Mouse (Mus musculus): Measurements from ENCODE around the gene Twf2. TPM values are rescaled to one million over a fixed set of nuclear protein-coding genes. Genes with fewer than 3 reads are reported as not detected.

The Twf2 gene
- polyA plus RNA-seq, 1 experiment from 2014 or later, result 61.3 TPM

DNA sequence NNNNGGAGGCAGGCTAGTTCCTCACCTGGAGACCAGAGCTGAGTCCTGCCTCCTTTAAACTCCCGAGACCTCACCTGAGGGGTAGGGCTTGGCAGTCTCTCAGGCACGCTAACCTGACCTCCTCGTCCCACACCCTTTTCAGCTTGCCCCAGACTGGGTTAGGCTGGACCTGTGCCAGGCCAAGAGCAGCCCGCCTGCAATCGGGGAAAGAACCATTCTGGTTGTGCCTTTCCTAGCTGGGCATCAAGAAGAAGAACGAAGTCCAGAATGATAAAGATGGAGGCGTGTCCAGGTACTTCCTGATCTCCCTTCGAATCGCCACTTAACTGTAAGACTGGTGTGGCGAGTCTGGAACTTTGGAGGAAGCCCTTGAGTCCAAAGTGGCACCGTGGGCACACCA lies 46.6 kb downstream of the Twf2 start:
- 91% methylated on average over 11 of the region's 11 CpGs for WGBS
- no peak overlapping the region for H3K4me2 ChIP-seq (ENCODE audit: low read depth, low read length, severe bottlenecking)
- ATAC-seq (replicated peaks; ENCODE audit: low FRiP score), result no peak
- H3K27ac ChIP-seq (ENCODE audit: low read depth, low read length), result no peak overlapping the region
- H3K9ac ChIP-seq (ENCODE audit: low read length), result no peak overlapping the region
- DNase-seq (ENCODE audit: low spot score), result no peak
- H3K4me1 ChIP-seq (replicated peaks; ENCODE audit: control insufficient read depth, insufficient read depth, low read length), result peaks cover 3% of the 10 kb centered on the region; the same call in 1 of the 2 replicates
- H3K4me3 ChIP-seq (ENCODE audit: low read depth, low read length), result no peak overlapping the region
- no peaks in the 10 kb centered on the region for H3K27me3 ChIP-seq (ENCODE audit: control insufficient read depth, insufficient read depth, low read length)
- no peaks in the 10 kb centered on the region for H3K36me3 ChIP-seq (ENCODE audit: control insufficient read depth, insufficient read depth, low read length)
- H3K9me3 ChIP-seq (ENCODE audit: control insufficient read depth, low read length), result no peaks in the 10 kb centered on the region

DNA sequence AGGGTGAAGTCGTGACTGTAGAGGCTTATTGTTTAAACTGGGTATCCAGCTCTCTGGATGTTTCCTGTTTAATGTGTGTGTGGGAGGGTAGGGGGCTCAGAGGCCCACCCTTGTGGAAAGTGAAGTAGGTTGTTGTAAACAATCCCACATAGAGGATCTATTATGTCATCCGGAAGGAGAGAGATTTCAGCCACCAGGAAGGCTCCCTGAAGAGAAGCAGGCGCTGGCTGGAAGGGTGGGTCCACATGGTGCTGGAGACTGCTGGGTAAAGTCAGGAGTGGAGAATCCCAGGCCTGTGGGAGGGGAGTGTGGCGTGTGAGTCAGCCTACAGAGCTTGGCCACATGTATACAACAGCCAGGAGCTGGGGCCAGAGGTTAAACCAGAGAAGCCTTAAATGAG lies 47.3 kb downstream of the Twf2 start:
- no peaks in the 10 kb centered on the region for H3K27me3 ChIP-seq (ENCODE audit: control insufficient read depth, insufficient read depth, low read length)
- peaks cover 3% of the 10 kb centered on the region; the same call in 1 of the 2 replicates for H3K4me1 ChIP-seq (replicated peaks; ENCODE audit: control insufficient read depth, insufficient read depth, low read length)
- WGBS, result 64% methylated on average over 4 of the region's 4 CpGs
- no peak for ATAC-seq (replicated peaks; ENCODE audit: low FRiP score)
- no peak overlapping the region for H3K4me3 ChIP-seq (ENCODE audit: low read depth, low read length)
- H3K9ac ChIP-seq (ENCODE audit: low read length), result no peak overlapping the region
- DNase-seq (ENCODE audit: low spot score), result no peak
- no peaks in the 10 kb centered on the region for H3K9me3 ChIP-seq (ENCODE audit: control insufficient read depth, low read length)
- H3K27ac ChIP-seq (ENCODE audit: low read depth, low read length), result no peak overlapping the region
- H3K4me2 ChIP-seq (ENCODE audit: low read depth, low read length, severe bottlenecking), result no peak overlapping the region
- no peaks in the 10 kb centered on the region for H3K36me3 ChIP-seq (ENCODE audit: control insufficient read depth, insufficient read depth, low read length)

- Histone ChIP-seq H3K9ac (ENCODE audit: low read length) (no peak overlapping the region), H3K9me3 (ENCODE audit: control insufficient read depth, low read length) (no peaks in the 10 kb centered on the region), H3K27ac (ENCODE audit: low read depth, low read length) (no peak overlapping the region), H3K4me1 (replicated peaks; ENCODE audit: control insufficient read depth, insufficient read depth, low read length) (peaks cover 3% of the 10 kb centered on the region; the same call in 1 of the 2 replicates), H3K4me2 (ENCODE audit: low read depth, low read length, severe bottlenecking) (no peak overlapping the region), H3K36me3 (ENCODE audit: control insufficient read depth, insufficient read depth, low read length) (no peaks in the 10 kb centered on the region), H3K4me3 (ENCODE audit: low read depth, low read length) (no peak overlapping the region), H3K27me3 (ENCODE audit: control insufficient read depth, insufficient read depth, low read length) (no peaks in the 10 kb centered on the region)
- no peak for ATAC-seq (replicated peaks; ENCODE audit: low FRiP score)
- 84% methylated on average over 8 of the region's 8 CpGs for WGBS
- no peak for DNase-seq (ENCODE audit: low spot score)
Measured at GRCm38 (mm10) chr9:106251066-106251465, 48.2 kb downstream of the Twf2 start.

DNA sequence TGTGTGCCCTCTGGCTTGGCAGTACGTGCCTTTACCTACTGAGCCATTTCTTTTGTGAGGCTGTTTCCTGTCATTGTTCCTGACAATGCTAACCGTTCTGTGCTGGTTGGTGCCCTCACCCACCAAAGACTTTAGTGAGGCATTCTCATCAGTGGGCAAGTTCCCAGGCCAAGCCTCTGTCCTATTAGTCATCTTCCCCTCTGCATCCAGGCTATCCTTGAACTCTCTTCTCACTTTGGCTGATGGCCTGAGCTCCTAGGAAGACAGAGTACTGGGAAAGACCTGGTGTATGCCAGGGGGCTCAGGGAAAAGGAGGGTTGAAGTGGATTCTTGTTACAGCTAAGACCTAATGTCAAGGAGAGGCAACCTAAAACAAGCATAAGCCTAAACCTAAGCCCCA lies 51.1 kb downstream of the Twf2 start:
- no peaks in the 10 kb centered on the region for H3K27me3 ChIP-seq (ENCODE audit: control insufficient read depth, insufficient read depth, low read length)
- no peak for ATAC-seq (replicated peaks; ENCODE audit: low FRiP score)
- H3K9me3 ChIP-seq (ENCODE audit: control insufficient read depth, low read length), result no peaks in the 10 kb centered on the region
- no peak overlapping the region for H3K4me2 ChIP-seq (ENCODE audit: low read depth, low read length, severe bottlenecking)
- H3K27ac ChIP-seq (ENCODE audit: low read depth, low read length), result no peak overlapping the region
- H3K36me3 ChIP-seq (ENCODE audit: control insufficient read depth, insufficient read depth, low read length), result no peaks in the 10 kb centered on the region
- no peaks in the 10 kb centered on the region for H3K4me1 ChIP-seq (replicated peaks; ENCODE audit: control insufficient read depth, insufficient read depth, low read length)
- no peak for DNase-seq (ENCODE audit: low spot score)
- H3K4me3 ChIP-seq (ENCODE audit: low read depth, low read length), result no peak overlapping the region
- 84% methylated on average over 2 of the region's 2 CpGs for WGBS
- H3K9ac ChIP-seq (ENCODE audit: low read length), result no peak overlapping the region

DNA sequence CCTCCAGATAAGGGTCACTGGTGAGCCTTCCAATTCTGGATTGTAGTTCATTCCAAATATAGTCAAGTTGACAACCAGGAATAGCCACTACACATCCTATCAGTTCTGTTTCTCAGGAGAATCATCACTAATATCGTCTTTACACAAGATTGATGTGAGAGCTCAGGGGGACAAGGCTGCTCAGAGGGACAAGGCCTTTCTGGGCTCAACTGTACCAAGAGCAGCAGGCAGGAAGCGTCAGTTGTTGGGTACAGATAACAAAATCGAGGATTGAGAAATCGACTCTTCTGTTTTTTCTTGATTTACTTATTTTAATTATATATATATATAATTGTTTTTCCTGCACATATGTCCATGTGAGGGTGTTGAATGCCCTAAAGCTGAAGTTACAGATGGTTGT lies 55.5 kb downstream of the Twf2 start:
- H3K27me3 ChIP-seq (ENCODE audit: control insufficient read depth, insufficient read depth, low read length), result no peaks in the 10 kb centered on the region
- H3K4me1 ChIP-seq (replicated peaks; ENCODE audit: control insufficient read depth, insufficient read depth, low read length), result no peaks in the 10 kb centered on the region
- H3K36me3 ChIP-seq (ENCODE audit: control insufficient read depth, insufficient read depth, low read length), result no peaks in the 10 kb centered on the region
- DNase-seq (ENCODE audit: low spot score) (no peak), ATAC-seq (replicated peaks; ENCODE audit: low FRiP score) (no peak)
- no peak overlapping the region for H3K27ac ChIP-seq (ENCODE audit: low read depth, low read length)
- H3K4me3 ChIP-seq (ENCODE audit: low read depth, low read length), result no peak overlapping the region
- H3K9ac ChIP-seq (ENCODE audit: low read length), result no peak overlapping the region
- 89% methylated on average over 4 of the region's 4 CpGs for WGBS
- H3K4me2 ChIP-seq (ENCODE audit: low read depth, low read length, severe bottlenecking), result no peak overlapping the region
- H3K9me3 ChIP-seq (ENCODE audit: control insufficient read depth, low read length), result no peaks in the 10 kb centered on the region

DNA sequence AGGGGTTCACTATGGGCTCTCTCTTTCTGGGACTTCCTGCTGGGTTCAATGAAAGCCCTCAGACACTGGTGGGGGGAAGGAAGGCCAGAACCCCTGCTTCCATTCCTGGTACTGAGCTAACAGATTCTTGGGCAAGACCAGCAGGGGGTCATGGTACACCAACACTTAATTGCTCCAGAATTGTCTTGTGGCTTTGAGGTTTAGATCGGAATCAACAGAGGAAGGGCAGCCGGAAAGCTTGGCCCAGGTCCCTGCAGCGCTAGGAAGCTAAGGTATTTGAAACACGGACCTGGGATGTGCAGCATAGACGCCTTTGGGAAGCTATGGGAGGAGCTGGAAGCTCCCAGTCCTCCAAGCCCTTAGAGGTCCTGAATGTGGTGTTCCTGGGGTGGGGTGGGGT lies 56.1 kb downstream of the Twf2 start:
- no peaks in the 10 kb centered on the region for H3K36me3 ChIP-seq (ENCODE audit: control insufficient read depth, insufficient read depth, low read length)
- no peak overlapping the region for H3K4me2 ChIP-seq (ENCODE audit: low read depth, low read length, severe bottlenecking)
- H3K4me3 ChIP-seq (ENCODE audit: low read depth, low read length), result no peak overlapping the region
- no peak for DNase-seq (ENCODE audit: low spot score)
- 61% methylated on average over 5 of the region's 5 CpGs for WGBS
- H3K4me1 ChIP-seq (replicated peaks; ENCODE audit: control insufficient read depth, insufficient read depth, low read length), result no peaks in the 10 kb centered on the region
- H3K9ac ChIP-seq (ENCODE audit: low read length), result no peak overlapping the region
- no peaks in the 10 kb centered on the region for H3K9me3 ChIP-seq (ENCODE audit: control insufficient read depth, low read length)
- H3K27me3 ChIP-seq (ENCODE audit: control insufficient read depth, insufficient read depth, low read length), result no peaks in the 10 kb centered on the region
- H3K27ac ChIP-seq (ENCODE audit: low read depth, low read length), result no peak overlapping the region
- ATAC-seq (replicated peaks; ENCODE audit: low FRiP score), result no peak

- no peak overlapping the region for H3K9ac ChIP-seq (ENCODE audit: low read length)
Measured at GRCm38 (mm10) chr9:106261058-106261457, 58.1 kb downstream of the Twf2 start.

DNA sequence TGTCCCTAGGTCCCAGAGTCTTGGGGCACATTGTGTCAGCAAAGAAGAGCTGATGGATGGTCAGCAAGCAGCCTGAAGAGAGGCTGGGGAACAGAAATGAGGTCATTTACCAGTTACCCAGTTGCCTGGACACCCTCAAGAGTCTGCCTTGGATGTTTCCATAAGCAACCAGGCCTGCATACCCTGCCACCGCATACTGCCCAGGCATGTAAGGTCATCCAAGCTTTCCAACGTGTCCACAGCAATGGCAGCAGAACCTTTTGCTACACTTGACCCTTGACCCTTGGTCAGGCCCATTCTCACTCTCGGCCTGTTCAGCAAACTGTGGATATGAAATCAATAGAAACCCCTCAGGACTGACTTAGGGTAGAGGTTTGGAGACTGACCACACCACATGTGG lies 58.6 kb downstream of the Twf2 start:
- Histone ChIP-seq H3K4me2 (ENCODE audit: low read depth, low read length, severe bottlenecking) (no peak overlapping the region), H3K4me1 (replicated peaks; ENCODE audit: control insufficient read depth, insufficient read depth, low read length) (no peaks in the 10 kb centered on the region), H3K27ac (ENCODE audit: low read depth, low read length) (no peak overlapping the region), H3K9me3 (ENCODE audit: control insufficient read depth, low read length) (no peaks in the 10 kb centered on the region), H3K36me3 (ENCODE audit: control insufficient read depth, insufficient read depth, low read length) (no peaks in the 10 kb centered on the region), H3K9ac (ENCODE audit: low read length) (no peak overlapping the region), H3K27me3 (ENCODE audit: control insufficient read depth, insufficient read depth, low read length) (no peaks in the 10 kb centered on the region), H3K4me3 (ENCODE audit: low read depth, low read length) (no peak overlapping the region)
- WGBS, result 83% methylated on average over 3 of the region's 3 CpGs
- ATAC-seq (replicated peaks; ENCODE audit: low FRiP score), result no peak
- no peak for DNase-seq (ENCODE audit: low spot score)

More at GRCm38 (mm10) chr9:106261058-106261457, 58.1 kb downstream of the Twf2 start:
- no peak for DNase-seq (ENCODE audit: low spot score)
- Histone ChIP-seq H3K27me3 (ENCODE audit: control insufficient read depth, insufficient read depth, low read length) (no peaks in the 10 kb centered on the region), H3K4me1 (replicated peaks; ENCODE audit: control insufficient read depth, insufficient read depth, low read length) (no peaks in the 10 kb centered on the region), H3K36me3 (ENCODE audit: control insufficient read depth, insufficient read depth, low read length) (no peaks in the 10 kb centered on the region), H3K4me2 (ENCODE audit: low read depth, low read length, severe bottlenecking) (no peak overlapping the region), H3K4me3 (ENCODE audit: low read depth, low read length) (no peak overlapping the region), H3K9me3 (ENCODE audit: control insufficient read depth, low read length) (no peaks in the 10 kb centered on the region), H3K27ac (ENCODE audit: low read depth, low read length) (no peak overlapping the region)
- ATAC-seq (replicated peaks; ENCODE audit: low FRiP score), result no peak
- 90% methylated on average over 6 of the region's 6 CpGs for WGBS

DNA sequence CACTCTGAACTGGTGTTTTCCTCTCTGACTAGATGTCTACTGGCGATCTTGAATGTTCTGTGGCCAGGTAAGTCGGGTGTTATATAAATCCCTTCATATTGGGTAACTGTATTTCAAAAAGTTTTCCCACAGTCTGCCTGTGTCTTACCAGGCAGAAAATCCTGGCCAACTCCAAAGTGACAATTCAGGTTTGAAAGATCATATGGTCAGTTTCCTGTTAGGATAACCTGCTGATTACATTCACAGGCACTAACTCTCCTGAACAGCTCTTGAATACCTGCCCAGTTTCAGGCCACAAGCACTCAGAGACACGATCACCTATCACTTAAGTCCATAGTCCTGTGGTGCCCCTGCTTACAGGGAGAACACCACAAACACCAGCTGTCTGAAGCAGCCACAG lies 59.2 kb downstream of the Twf2 start:
- 91% methylated on average over 3 of the region's 3 CpGs for WGBS
- Histone ChIP-seq H3K9me3 (ENCODE audit: control insufficient read depth, low read length) (no peaks in the 10 kb centered on the region), H3K36me3 (ENCODE audit: control insufficient read depth, insufficient read depth, low read length) (no peaks in the 10 kb centered on the region), H3K4me2 (ENCODE audit: low read depth, low read length, severe bottlenecking) (no peak overlapping the region), H3K4me1 (replicated peaks; ENCODE audit: control insufficient read depth, insufficient read depth, low read length) (no peaks in the 10 kb centered on the region), H3K27me3 (ENCODE audit: control insufficient read depth, insufficient read depth, low read length) (no peaks in the 10 kb centered on the region), H3K27ac (ENCODE audit: low read depth, low read length) (no peak overlapping the region), H3K9ac (ENCODE audit: low read length) (no peak overlapping the region), H3K4me3 (ENCODE audit: low read depth, low read length) (no peak overlapping the region)
- no peak for DNase-seq (ENCODE audit: low spot score)
- no peak for ATAC-seq (replicated peaks; ENCODE audit: low FRiP score)
